Mouse (Mus musculus) Muller cell, postnatal 12 days (primary cell): ENCODE measurements around the gene Celsr3.

ENCODE experiments used
- DNase-seq: peaks from one replicate; pipeline ENCODE4 v3.0.0-alpha.2; 2015; ENCODE audit errors: inconsistent ontology term

The Celsr3 gene

GRCm38 (mm10) chr9:108806831-108807230, 19.3 kb upstream of the Celsr3 start:
- no peak for DNase-seq

- DNase-seq = no peak
Measured at GRCm38 (mm10) chr9:108807674-108808073, 18.4 kb upstream of the Celsr3 start.

- peak; percentile 94 for DNase-seq
Measured at GRCm38 (mm10) chr9:108808163-108808665, 17.9 kb upstream of the Celsr3 start, which contains the start of gene Nckipsd. Nckipsd (plus strand) TSS chr9:108808368.

GRCm38 (mm10) chr9:108809188-108809587, 16.9 kb upstream of the Celsr3 start:
- DNase-seq = no peak

GRCm38 (mm10) chr9:108809723-108810122, 16.4 kb upstream of the Celsr3 start:
- no peak for DNase-seq

- no peak for DNase-seq
Measured at GRCm38 (mm10) chr9:108810516-108810915, 15.6 kb upstream of the Celsr3 start.

GRCm38 (mm10) chr9:108815557-108815956, 10.6 kb upstream of the Celsr3 start:
- DNase-seq = no peak

- DNase-seq = peak; percentile 26
Measured at GRCm38 (mm10) chr9:108819495-108819894, 6.6 kb upstream of the Celsr3 start.

GRCm38 (mm10) chr9:108820077-108820476, 6.0 kb upstream of the Celsr3 start:
- no peak for DNase-seq

GRCm38 (mm10) chr9:108824144-108824685, 1.9 kb upstream of the Celsr3 start:
- no peak for DNase-seq

GRCm38 (mm10) chr9:108824755-108825413, 1.2 kb upstream of the Celsr3 start:
- DNase-seq = peak; percentile 20

GRCm38 (mm10) chr9:108826700-108827340, 700 bp downstream of the Celsr3 start:
- peak; percentile 80 for DNase-seq

- no peak for DNase-seq
Measured at GRCm38 (mm10) chr9:108827454-108827853, 1.3 kb downstream of the Celsr3 start.

- DNase-seq = no peak
Measured at GRCm38 (mm10) chr9:108827906-108828305, 1.8 kb downstream of the Celsr3 start.

- no peak for DNase-seq
Measured at GRCm38 (mm10) chr9:108831637-108832036, 5.5 kb downstream of the Celsr3 start.

- DNase-seq = peak; percentile 97
Measured at GRCm38 (mm10) chr9:108832390-108833108, 6.4 kb downstream of the Celsr3 start.

- DNase-seq = peak; percentile 25
Measured at GRCm38 (mm10) chr9:108842989-108843388, 16.9 kb downstream of the Celsr3 start.

- DNase-seq = no peak
Measured at GRCm38 (mm10) chr9:108845390-108845789, 19.3 kb downstream of the Celsr3 start.

GRCm38 (mm10) chr9:108847374-108847773, 21.3 kb downstream of the Celsr3 start:
- no peak for DNase-seq

GRCm38 (mm10) chr9:108848419-108848818, 22.3 kb downstream of the Celsr3 start:
- DNase-seq = no peak

GRCm38 (mm10) chr9:108852976-108853375, 26.9 kb downstream of the Celsr3 start, which contains the start of gene Slc26a6:
Slc26a6 (plus strand) TSS chr9:108853283.
- no peak for DNase-seq

GRCm38 (mm10) chr9:108853635-108854240, 27.6 kb downstream of the Celsr3 start:
- peak; percentile 96 for DNase-seq
